Mouse (Mus musculus) frontal cortex, adult (tissue): Measurements from ENCODE around the gene Pgbd5.

Source experiments
- ATAC-seq: cut with Nextera tagmentation; 2 replicates; pipeline ENCODE4 v1.9.2; 2017; ENCODE audit warnings: mild to moderate bottlenecking, moderate library complexity, mixed read lengths; ENCODE audit not compliant: low TSS enrichment

Pgbd5 gene

GRCm38 (mm10) chr8:124439558-124439957 is at the start of gene Pgbd5:
Pgbd5 (minus strand) TSS chr8:124439658.
- ATAC-seq: no peak

- ATAC-seq: no peak
Observed at GRCm38 (mm10) chr8:124483356-124484115, 44.1 kb upstream of the Pgbd5 start.

GRCm38 (mm10) chr8:124482790-124483189 is 43.3 kb upstream of the Pgbd5 start:
- ATAC-seq: no peak

GRCm38 (mm10) chr8:124480321-124480720 is 40.9 kb upstream of the Pgbd5 start:
- no peak for ATAC-seq

GRCm38 (mm10) chr8:124479251-124479650 is 39.8 kb upstream of the Pgbd5 start:
- peak; percentile 31; the same call in 1 of the 2 replicates for ATAC-seq

- peak; percentile 87 for ATAC-seq
Observed at GRCm38 (mm10) chr8:124476701-124477100, 37.2 kb upstream of the Pgbd5 start.

GRCm38 (mm10) chr8:124475690-124476089 is 36.2 kb upstream of the Pgbd5 start:
- no peak for ATAC-seq

- ATAC-seq: peak; percentile 36; the same call in 1 of the 2 replicates
Observed at GRCm38 (mm10) chr8:124464641-124465040, 25.2 kb upstream of the Pgbd5 start.

GRCm38 (mm10) chr8:124463111-124463510 is 23.7 kb upstream of the Pgbd5 start:
- peak; percentile 58 for ATAC-seq

GRCm38 (mm10) chr8:124462192-124462591 is 22.7 kb upstream of the Pgbd5 start:
- ATAC-seq: no peak

- ATAC-seq: no peak
Observed at GRCm38 (mm10) chr8:124461103-124461502, 21.6 kb upstream of the Pgbd5 start.

GRCm38 (mm10) chr8:124460660-124461059 is 21.2 kb upstream of the Pgbd5 start:
- ATAC-seq: no peak

GRCm38 (mm10) chr8:124459627-124460026 is 20.2 kb upstream of the Pgbd5 start:
- no peak for ATAC-seq

- ATAC-seq: peak; percentile 61; the same call in 1 of the 2 replicates
Observed at GRCm38 (mm10) chr8:124455359-124455758, 15.9 kb upstream of the Pgbd5 start.

- no peak for ATAC-seq
Observed at GRCm38 (mm10) chr8:124450192-124450895, 10.9 kb upstream of the Pgbd5 start.

- ATAC-seq: peak; percentile 24; the same call in 1 of the 2 replicates
Observed at GRCm38 (mm10) chr8:124448962-124449670, 9.7 kb upstream of the Pgbd5 start.

- ATAC-seq: no peak
Observed at GRCm38 (mm10) chr8:124436741-124437140, 2.7 kb downstream of the Pgbd5 start.

- ATAC-seq: no peak
Observed at GRCm38 (mm10) chr8:124435707-124436243, 3.7 kb downstream of the Pgbd5 start.

GRCm38 (mm10) chr8:124435170-124435569 is 4.3 kb downstream of the Pgbd5 start:
- ATAC-seq: no peak

- peak; percentile 83 for ATAC-seq
Observed at GRCm38 (mm10) chr8:124434126-124434790, 5.2 kb downstream of the Pgbd5 start.

GRCm38 (mm10) chr8:124433451-124434125 is 5.9 kb downstream of the Pgbd5 start:
- peak; percentile 14; the same call in 1 of the 2 replicates for ATAC-seq
